Mouse (Mus musculus): ENCODE data around the gene Pigc.

Gene Pigc

GRCm38 (mm10) chr1:162009086-162009485 is 40.1 kb downstream of the Pigc start:
- DNase-seq, result no peak

- no peak for DNase-seq
These were observed 42.7 kb downstream of the Pigc start for GRCm38 (mm10) chr1:162011523-162012245.

GRCm38 (mm10) chr1:162013561-162013960 is 44.6 kb downstream of the Pigc start:
- no peak for DNase-seq

- no peak for DNase-seq
These were observed 46.4 kb downstream of the Pigc start for GRCm38 (mm10) chr1:162015247-162015862.

GRCm38 (mm10) chr1:162016982-162017381 is 48.0 kb downstream of the Pigc start:
- DNase-seq, result no peak

GRCm38 (mm10) chr1:162017975-162018600 is 49.1 kb downstream of the Pigc start:
- no peak for DNase-seq

- DNase-seq, result no peak
These were observed 49.6 kb downstream of the Pigc start for GRCm38 (mm10) chr1:162018601-162018977.

- DNase-seq, result no peak
These were observed 51.3 kb downstream of the Pigc start for GRCm38 (mm10) chr1:162020303-162020731.

GRCm38 (mm10) chr1:162020766-162021165 is 51.8 kb downstream of the Pigc start:
- DNase-seq, result no peak

All from retina, postnatal 1 day (tissue).